Mouse (Mus musculus): ENCODE results near the gene Tdrd12.
"Not testable (repeated sequence)": the region's sequence is repeated elsewhere in the genome, so short reads cannot be mapped to it uniquely, and the experiment has no call there.

Gene Tdrd12

DNA sequence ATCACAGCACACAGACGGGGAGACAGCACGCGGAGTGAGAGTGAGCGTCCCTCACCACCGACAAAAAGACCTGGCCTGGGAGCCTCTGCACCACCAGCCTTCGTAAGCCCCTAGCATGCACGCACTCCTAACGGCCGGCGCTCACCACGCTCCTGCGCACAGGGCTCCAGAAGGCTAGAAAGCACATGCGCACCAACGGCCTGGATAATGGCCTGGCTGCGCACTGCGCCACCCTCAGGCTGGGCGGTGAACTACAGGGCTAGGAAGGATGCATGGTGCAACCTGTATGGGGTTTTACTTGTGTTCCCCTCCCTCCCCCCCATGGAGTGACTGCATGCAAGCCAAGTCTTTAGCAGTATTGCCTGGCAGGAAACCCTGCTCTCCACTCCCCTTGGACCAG, at the start of gene Tdrd12:
Tdrd12 (minus strand) TSS at position 184 of the 400 bp plus-strand sequence.
- no peak for DNase-seq (ENCODE audit: extremely low spot score)

GRCm38 (mm10) chr7:35586906-35587445, 49.4 kb upstream of the Tdrd12 start:
- DNase-seq (ENCODE audit: extremely low spot score), result no peak

DNA sequence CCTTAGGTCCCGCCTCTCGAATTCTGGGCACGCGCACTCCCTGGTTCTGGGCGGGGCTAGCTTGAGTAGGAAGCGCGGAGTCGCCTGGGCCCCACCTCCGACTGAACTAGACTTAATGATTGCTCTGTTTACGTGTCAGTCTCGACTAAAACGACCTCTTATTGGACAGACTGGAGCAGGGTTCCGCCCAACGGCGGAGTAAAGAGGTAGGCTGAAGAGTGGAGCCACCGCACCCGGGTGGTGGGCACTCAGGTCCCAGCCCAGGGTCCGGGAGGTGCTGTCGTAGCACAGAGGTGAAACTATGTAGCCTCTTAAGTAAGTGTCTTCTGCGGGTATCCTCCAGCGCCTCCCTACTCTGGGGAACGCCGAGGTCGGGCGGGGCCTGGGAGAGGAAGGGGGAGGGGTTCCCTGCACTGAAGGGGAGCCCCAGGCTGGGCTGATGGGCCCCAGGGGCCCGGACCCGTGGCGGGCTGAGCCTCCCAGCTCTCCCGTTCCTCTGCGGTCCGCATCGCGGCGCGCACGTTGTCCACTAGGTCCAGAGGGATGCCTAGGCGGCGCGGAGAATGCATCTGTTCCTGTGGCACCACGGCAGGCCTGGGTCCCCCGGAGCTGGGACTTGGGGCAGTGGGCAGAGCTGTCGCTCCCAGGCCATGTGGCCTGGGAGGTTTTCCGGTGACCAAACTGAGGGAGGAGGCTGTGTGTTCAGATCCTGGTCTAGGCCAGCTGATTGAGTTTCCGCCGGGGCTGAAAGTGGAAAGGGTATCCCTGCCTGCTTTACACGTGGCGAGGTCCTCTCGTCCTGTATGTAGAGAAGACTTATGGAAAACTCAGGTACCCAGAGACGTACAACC, 48.7 kb upstream of the Tdrd12 start, which contains the start of gene Ankrd27:
Ankrd27 (plus strand) TSS at position 190 of the 851 bp plus-strand sequence.
- DNase-seq (ENCODE audit: extremely low spot score), result peak; percentile 95

- DNase-seq (ENCODE audit: extremely low spot score), result peak; percentile 87
Measured at GRCm38 (mm10) chr7:35585191-35586054, 47.9 kb upstream of the Tdrd12 start, which contains the start of gene Rgs9bp. Gene Rgs9bp (minus strand): TSS chr7:35585582.

GRCm38 (mm10) chr7:35584786-35585190, 47.2 kb upstream of the Tdrd12 start:
- DNase-seq (ENCODE audit: extremely low spot score), result peak; percentile 58

- peak; percentile 8 for DNase-seq (ENCODE audit: extremely low spot score)
Measured at GRCm38 (mm10) chr7:35584068-35584785, 46.7 kb upstream of the Tdrd12 start.

GRCm38 (mm10) chr7:35583476-35584025, 46.0 kb upstream of the Tdrd12 start:
- peak; percentile 27 for DNase-seq (ENCODE audit: extremely low spot score)

GRCm38 (mm10) chr7:35582719-35583118, 45.2 kb upstream of the Tdrd12 start:
- DNase-seq (ENCODE audit: extremely low spot score), result peak; percentile 5

- DNase-seq (ENCODE audit: extremely low spot score), result peak; percentile 37
Measured at GRCm38 (mm10) chr7:35579849-35580248, 42.3 kb upstream of the Tdrd12 start.

DNA sequence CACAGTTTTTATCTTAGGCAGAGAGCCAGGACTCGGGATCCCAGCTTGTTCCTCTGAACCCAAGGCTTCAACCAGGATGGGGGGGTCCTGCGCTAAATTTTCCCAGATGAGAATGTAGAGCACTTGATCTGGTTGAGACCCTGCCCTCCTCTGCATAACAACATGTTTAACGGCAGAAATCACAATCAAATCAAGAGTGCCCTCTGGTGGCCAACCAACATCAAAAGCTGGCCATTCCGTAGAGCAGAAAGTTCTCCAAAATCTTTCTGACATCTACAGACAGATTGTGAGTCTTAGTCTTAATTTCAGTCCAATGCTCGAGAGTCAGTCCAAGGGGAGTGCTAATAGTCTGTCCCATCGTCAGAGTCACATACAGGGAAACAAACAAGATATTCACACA, 33.3 kb upstream of the Tdrd12 start:
- DNase-seq (ENCODE audit: extremely low spot score), result not testable (repeated sequence)

- not testable (repeated sequence) for DNase-seq (ENCODE audit: extremely low spot score)
Measured at GRCm38 (mm10) chr7:35569724-35570123, 32.2 kb upstream of the Tdrd12 start.

DNA sequence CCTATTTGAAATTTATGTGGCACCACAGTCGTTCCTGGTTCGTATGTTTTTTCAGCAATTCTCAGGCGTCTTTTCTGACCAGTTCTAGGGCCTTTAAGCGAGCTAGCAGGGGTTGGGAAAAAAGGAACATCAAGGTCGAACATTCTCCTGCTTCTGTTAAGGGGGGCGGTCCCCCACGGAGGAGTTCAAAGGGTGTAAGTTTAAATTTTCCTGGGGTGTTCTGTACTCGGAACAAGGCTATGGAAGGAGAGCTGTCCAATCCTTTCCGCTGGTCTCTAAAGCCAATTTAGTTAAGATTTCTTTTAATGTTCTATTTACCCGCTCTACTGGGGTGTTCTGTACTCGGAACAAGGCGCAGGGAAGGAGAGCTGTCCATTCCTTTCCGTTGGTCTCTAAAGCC, 28.4 kb upstream of the Tdrd12 start:
- not testable (repeated sequence) for DNase-seq (ENCODE audit: extremely low spot score)

DNA sequence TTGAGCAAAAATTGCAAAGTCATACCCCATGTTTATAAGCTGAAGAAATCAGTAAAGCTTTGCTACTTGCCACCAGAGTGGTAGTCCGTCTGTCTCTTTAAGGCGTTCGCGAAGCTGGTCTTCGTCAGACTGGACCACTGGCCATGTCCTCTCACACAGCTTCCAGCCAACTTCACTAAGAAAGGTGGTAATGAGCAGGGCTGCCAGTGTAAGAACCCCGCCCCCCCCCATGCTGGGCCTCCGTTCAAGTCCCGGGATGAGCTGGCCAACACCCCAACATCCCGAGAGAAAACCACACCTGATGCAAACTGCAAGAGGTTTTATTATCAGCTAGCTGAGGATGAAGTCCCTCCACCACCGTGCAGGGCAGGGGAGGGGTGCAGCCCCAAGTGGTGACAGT, 27.3 kb upstream of the Tdrd12 start:
- not testable (repeated sequence) for DNase-seq (ENCODE audit: extremely low spot score)

DNA sequence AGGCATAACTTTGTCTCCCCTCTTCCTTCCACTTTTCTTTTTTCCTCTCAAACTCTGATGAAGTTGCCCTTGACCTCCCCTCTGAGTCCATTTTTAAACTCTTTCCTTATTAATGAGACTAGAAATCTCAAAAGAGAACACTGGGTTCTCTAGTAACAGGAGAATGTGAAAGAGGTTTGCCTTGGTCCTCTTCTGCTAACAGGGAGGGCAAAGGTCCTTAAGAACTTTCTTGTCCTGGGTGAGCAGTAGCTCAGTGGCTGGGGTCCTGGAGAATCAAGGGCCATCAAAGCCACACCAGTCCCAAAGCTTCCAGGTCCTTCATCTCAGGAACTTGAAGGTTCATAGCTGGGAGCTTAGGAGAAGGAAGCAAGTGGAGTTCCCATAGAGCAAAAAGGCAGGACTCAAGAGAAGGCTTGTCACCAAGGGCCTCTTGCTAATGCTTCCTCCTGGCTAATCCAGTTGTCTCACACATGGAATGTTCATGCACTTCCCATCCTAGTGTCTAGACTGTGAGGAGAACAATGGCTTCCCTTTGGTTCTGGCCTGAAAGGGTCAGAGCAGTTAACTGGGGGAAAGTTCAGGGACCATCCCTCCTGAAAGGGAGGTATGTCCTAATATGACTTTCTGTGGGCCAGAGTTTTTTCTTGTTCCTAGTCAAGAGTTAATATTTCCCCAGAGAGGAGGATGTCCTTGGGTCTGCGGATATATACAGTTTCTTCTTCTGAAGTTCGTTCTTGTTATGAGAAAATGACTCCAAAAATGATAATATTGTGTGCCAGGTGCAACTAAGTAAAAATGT, 26.7 kb upstream of the Tdrd12 start:
- DNase-seq (ENCODE audit: extremely low spot score), result no peak

- no peak for DNase-seq (ENCODE audit: extremely low spot score)
Measured at GRCm38 (mm10) chr7:35563071-35563470, 25.5 kb upstream of the Tdrd12 start.

- no peak for DNase-seq (ENCODE audit: extremely low spot score)
Measured at GRCm38 (mm10) chr7:35559838-35560237, 22.3 kb upstream of the Tdrd12 start.

DNA sequence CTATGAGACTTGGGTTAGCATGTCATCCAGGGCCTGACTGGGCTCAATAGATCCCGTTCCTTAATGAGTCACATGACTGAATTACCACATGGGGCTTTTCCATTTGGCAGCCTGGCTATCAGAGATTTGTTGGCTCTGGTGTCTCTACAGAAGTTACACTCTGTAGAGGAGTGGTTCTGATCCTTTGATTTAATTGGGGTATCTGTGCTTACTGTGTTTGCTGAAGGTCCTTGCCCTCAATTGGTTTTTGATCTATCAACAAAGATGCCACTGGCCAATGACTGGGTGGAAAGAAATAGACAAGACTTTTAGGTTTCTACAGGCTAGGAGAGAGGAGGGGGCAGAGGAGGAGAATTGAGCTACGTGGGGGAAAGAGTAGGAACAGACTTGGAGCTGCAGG, 21.1 kb upstream of the Tdrd12 start:
- no peak for DNase-seq (ENCODE audit: extremely low spot score)

DNA sequence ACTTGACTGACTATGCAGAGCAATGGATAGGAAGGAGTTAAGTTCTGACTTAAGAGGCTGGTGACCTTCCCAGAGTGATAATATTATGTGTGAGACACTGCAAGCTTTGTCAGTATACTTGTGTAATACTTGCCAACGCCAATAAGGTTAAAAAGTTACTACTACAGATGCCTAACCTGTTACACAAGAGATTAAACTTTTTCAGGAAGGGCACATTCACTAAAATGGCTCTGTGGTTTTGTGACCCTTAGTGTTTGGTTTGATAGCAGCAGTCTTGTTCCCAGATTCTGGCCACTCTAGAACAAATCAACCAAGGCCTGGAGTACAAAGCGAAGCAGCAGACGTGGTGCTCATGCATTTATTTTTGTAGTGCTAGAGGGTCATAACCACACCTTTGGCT, 20.0 kb upstream of the Tdrd12 start:
- DNase-seq (ENCODE audit: extremely low spot score), result no peak

GRCm38 (mm10) chr7:35556905-35557304, 19.4 kb upstream of the Tdrd12 start:
- DNase-seq (ENCODE audit: extremely low spot score), result no peak

- no peak for DNase-seq (ENCODE audit: extremely low spot score)
Measured at GRCm38 (mm10) chr7:35556205-35556603, 18.7 kb upstream of the Tdrd12 start, which contains the start of gene Nudt19. Gene Nudt19 (minus strand): TSS chr7:35556304.

Measured in embryo, embryonic 9.5 days (tissue).